Mouse (Mus musculus): Measurements from ENCODE around the gene Alk.

Alk gene

GRCm38 (mm10) chr17:71964610-71965009 lies 639.8 kb downstream of the Alk start:
- DNase-seq, result no peak

- no peak for DNase-seq
Measured at GRCm38 (mm10) chr17:71962746-71963145, 641.7 kb downstream of the Alk start.

GRCm38 (mm10) chr17:71955011-71955410 lies 649.4 kb downstream of the Alk start:
- no peak for DNase-seq

- no peak for DNase-seq
Measured at GRCm38 (mm10) chr17:71954217-71954844, 650.1 kb downstream of the Alk start.

GRCm38 (mm10) chr17:71950968-71951367 lies 653.5 kb downstream of the Alk start:
- no peak for DNase-seq

GRCm38 (mm10) chr17:71948687-71949086 lies 655.7 kb downstream of the Alk start:
- DNase-seq, result no peak

- no peak for DNase-seq
Measured at GRCm38 (mm10) chr17:71947452-71947851, 657.0 kb downstream of the Alk start.

- no peak for DNase-seq
Measured at GRCm38 (mm10) chr17:71944020-71944419, 660.4 kb downstream of the Alk start.

- DNase-seq, result peak; percentile 34
Measured at GRCm38 (mm10) chr17:71942052-71942451, 662.4 kb downstream of the Alk start.

GRCm38 (mm10) chr17:71941436-71941835 lies 663.0 kb downstream of the Alk start:
- no peak for DNase-seq

GRCm38 (mm10) chr17:71936681-71937080 lies 667.7 kb downstream of the Alk start:
- no peak for DNase-seq

GRCm38 (mm10) chr17:71935837-71936236 lies 668.6 kb downstream of the Alk start:
- DNase-seq, result no peak

GRCm38 (mm10) chr17:71935336-71935735 lies 669.1 kb downstream of the Alk start:
- no peak for DNase-seq

- no peak for DNase-seq
Measured at GRCm38 (mm10) chr17:71914941-71915340, 689.5 kb downstream of the Alk start.

- DNase-seq, result no peak
Measured at GRCm38 (mm10) chr17:71914541-71914940, 689.9 kb downstream of the Alk start.

GRCm38 (mm10) chr17:71913188-71913587 lies 691.2 kb downstream of the Alk start:
- DNase-seq, result no peak

- peak; percentile 59 for DNase-seq
Measured at GRCm38 (mm10) chr17:71909107-71909506, 695.3 kb downstream of the Alk start.

- DNase-seq, result no peak
Measured at GRCm38 (mm10) chr17:71881369-71881768, 723.1 kb downstream of the Alk start.

- no peak for DNase-seq
Measured at GRCm38 (mm10) chr17:71875492-71875891, 728.9 kb downstream of the Alk start.

- no peak for DNase-seq
Measured at GRCm38 (mm10) chr17:71874795-71875194, 729.6 kb downstream of the Alk start.

- peak; percentile 69 for DNase-seq
Measured at GRCm38 (mm10) chr17:71874077-71874476, 730.4 kb downstream of the Alk start.

- DNase-seq, result peak; percentile 56
Measured at GRCm38 (mm10) chr17:71872976-71873375, 731.5 kb downstream of the Alk start.

- no peak for DNase-seq
Measured at GRCm38 (mm10) chr17:71871981-71872380, 732.4 kb downstream of the Alk start.

- no peak for DNase-seq
Measured at GRCm38 (mm10) chr17:71870641-71871040, 733.8 kb downstream of the Alk start.

- DNase-seq, result no peak
Measured at GRCm38 (mm10) chr17:71870232-71870621, 734.2 kb downstream of the Alk start.
